Mouse (Mus musculus): ENCODE data around the gene Rprd1b. TPM values are rescaled to one million over a fixed set of nuclear protein-coding genes. Genes with fewer than 3 reads are reported as not detected.

The Rprd1b gene
- polyA plus RNA-seq, 1 experiment from 2014 or later, result 54.2 TPM

- H3K9me3 ChIP-seq (replicated peaks), result no peaks in the 10 kb centered on the region
- H3K4me2 ChIP-seq, result no peak overlapping the region
- 60% methylated on average over 5 of the region's 5 CpGs for WGBS
- H3K27me3 ChIP-seq, result no peaks in the 10 kb centered on the region
- no peak overlapping the region for H3K27ac ChIP-seq
- no peak for ATAC-seq
- H3K9ac ChIP-seq, result no peak overlapping the region
- no peaks in the 10 kb centered on the region for H3K4me1 ChIP-seq
- no peak overlapping the region for H3K4me3 ChIP-seq
- no peaks in the 10 kb centered on the region for H3K36me3 ChIP-seq (ENCODE audit: poor library complexity, severe bottlenecking)
Observed at GRCm38 (mm10) chr2:158093345-158093744, 65.0 kb downstream of the Rprd1b start.

GRCm38 (mm10) chr2:158094300-158094699 lies 66.0 kb downstream of the Rprd1b start:
- H3K36me3 ChIP-seq (ENCODE audit: poor library complexity, severe bottlenecking), result no peaks in the 10 kb centered on the region
- H3K9me3 ChIP-seq (replicated peaks), result no peaks in the 10 kb centered on the region
- ATAC-seq, result no peak
- H3K27ac ChIP-seq, result no peak overlapping the region
- H3K9ac ChIP-seq, result no peak overlapping the region
- no peak overlapping the region for H3K4me2 ChIP-seq
- no peaks in the 10 kb centered on the region for H3K27me3 ChIP-seq
- H3K4me3 ChIP-seq, result no peak overlapping the region
- WGBS, result 78% methylated on average over 7 of the region's 7 CpGs
- H3K4me1 ChIP-seq, result no peaks in the 10 kb centered on the region

- Histone ChIP-seq H3K4me1 (no peaks in the 10 kb centered on the region), H3K27me3 (no peaks in the 10 kb centered on the region), H3K9ac (no peak overlapping the region), H3K4me2 (no peak overlapping the region), H3K27ac (no peak overlapping the region), H3K4me3 (no peak overlapping the region), H3K36me3 (ENCODE audit: poor library complexity, severe bottlenecking) (no peaks in the 10 kb centered on the region), H3K9me3 (replicated peaks) (no peaks in the 10 kb centered on the region)
- ATAC-seq, result no peak
- 91% methylated on average over 5 of the region's 5 CpGs for WGBS
Observed at GRCm38 (mm10) chr2:158094846-158095245, 66.5 kb downstream of the Rprd1b start.

- no peak for ATAC-seq
- WGBS, result 83% methylated on average over 5 of the region's 5 CpGs
- Histone ChIP-seq H3K4me3 (no peak overlapping the region), H3K36me3 (ENCODE audit: poor library complexity, severe bottlenecking) (no peaks in the 10 kb centered on the region), H3K4me2 (no peak overlapping the region), H3K9me3 (replicated peaks) (no peaks in the 10 kb centered on the region), H3K27me3 (no peaks in the 10 kb centered on the region), H3K9ac (no peak overlapping the region), H3K27ac (no peak overlapping the region), H3K4me1 (no peaks in the 10 kb centered on the region)
Observed at GRCm38 (mm10) chr2:158097071-158097470, 68.8 kb downstream of the Rprd1b start.

- no peaks in the 10 kb centered on the region for H3K4me1 ChIP-seq
- H3K9ac ChIP-seq, result no peak overlapping the region
- no peaks in the 10 kb centered on the region for H3K9me3 ChIP-seq (replicated peaks)
- 87% methylated on average over 5 of the region's 5 CpGs for WGBS
- H3K27ac ChIP-seq, result no peak overlapping the region
- ATAC-seq, result no peak
- no peak overlapping the region for H3K4me3 ChIP-seq
- no peak overlapping the region for H3K4me2 ChIP-seq
- H3K36me3 ChIP-seq (ENCODE audit: poor library complexity, severe bottlenecking), result no peaks in the 10 kb centered on the region
- no peaks in the 10 kb centered on the region for H3K27me3 ChIP-seq
Observed at GRCm38 (mm10) chr2:158098730-158099129, 70.4 kb downstream of the Rprd1b start.

- H3K4me2 ChIP-seq, result no peak overlapping the region
- no peak for ATAC-seq
- H3K36me3 ChIP-seq (ENCODE audit: poor library complexity, severe bottlenecking), result no peaks in the 10 kb centered on the region
- no peak overlapping the region for H3K4me3 ChIP-seq
- no peak overlapping the region for H3K9ac ChIP-seq
- H3K27me3 ChIP-seq, result no peaks in the 10 kb centered on the region
- 91% methylated on average over 3 of the region's 3 CpGs for WGBS
- no peak overlapping the region for H3K27ac ChIP-seq
- H3K4me1 ChIP-seq, result no peaks in the 10 kb centered on the region
- no peaks in the 10 kb centered on the region for H3K9me3 ChIP-seq (replicated peaks)
Observed at GRCm38 (mm10) chr2:158099537-158099936, 71.2 kb downstream of the Rprd1b start.

- no peak overlapping the region for H3K9ac ChIP-seq
- H3K27me3 ChIP-seq, result no peaks in the 10 kb centered on the region
- H3K36me3 ChIP-seq (ENCODE audit: poor library complexity, severe bottlenecking), result no peaks in the 10 kb centered on the region
- no peak overlapping the region for H3K27ac ChIP-seq
- H3K9me3 ChIP-seq (replicated peaks), result no peaks in the 10 kb centered on the region
- peaks cover 2% of the 10 kb centered on the region for H3K4me1 ChIP-seq
- no peak overlapping the region for H3K4me3 ChIP-seq
- ATAC-seq, result no peak
- WGBS, result 83% methylated on average over 5 of the region's 5 CpGs
- no peak overlapping the region for H3K4me2 ChIP-seq
Observed at GRCm38 (mm10) chr2:158101768-158102167, 73.5 kb downstream of the Rprd1b start.

GRCm38 (mm10) chr2:158104966-158105365 lies 76.7 kb downstream of the Rprd1b start:
- peaks cover 8% of the 10 kb centered on the region for H3K4me1 ChIP-seq
- no peaks in the 10 kb centered on the region for H3K27me3 ChIP-seq
- no peak overlapping the region for H3K4me3 ChIP-seq
- H3K36me3 ChIP-seq (ENCODE audit: poor library complexity, severe bottlenecking), result no peaks in the 10 kb centered on the region
- H3K9me3 ChIP-seq (replicated peaks), result no peaks in the 10 kb centered on the region
- no peak overlapping the region for H3K9ac ChIP-seq
- WGBS, result 86% methylated on average over 6 of the region's 6 CpGs
- ATAC-seq, result no peak
- H3K27ac ChIP-seq, result no peak overlapping the region
- H3K4me2 ChIP-seq, result no peak overlapping the region

GRCm38 (mm10) chr2:158105605-158106004 lies 77.3 kb downstream of the Rprd1b start:
- no peak for ATAC-seq
- H3K27ac ChIP-seq, result no peak overlapping the region
- 92% methylated on average over 6 of the region's 6 CpGs for WGBS

GRCm38 (mm10) chr2:158106947-158107587 lies 78.8 kb downstream of the Rprd1b start:
- no peaks in the 10 kb centered on the region for H3K9me3 ChIP-seq (replicated peaks)
- 30% methylated on average over 6 of the region's 6 CpGs for WGBS
- H3K4me3 ChIP-seq, result no peak overlapping the region
- H3K9ac ChIP-seq, result no peak overlapping the region
- peak; percentile 51 for ATAC-seq
- no peaks in the 10 kb centered on the region for H3K36me3 ChIP-seq (ENCODE audit: poor library complexity, severe bottlenecking)
- H3K27ac ChIP-seq, result 0 out of 2 replicates have a peak overlapping the region, but pooled peaks have one; percentile 1
- H3K4me2 ChIP-seq, result no peak overlapping the region
- H3K4me1 ChIP-seq, result peaks cover 8% of the 10 kb centered on the region
- no peaks in the 10 kb centered on the region for H3K27me3 ChIP-seq

More at GRCm38 (mm10) chr2:158105605-158106004, 77.3 kb downstream of the Rprd1b start:
- Histone ChIP-seq H3K9me3 (replicated peaks) (no peaks in the 10 kb centered on the region), H3K4me1 (peaks cover 8% of the 10 kb centered on the region), H3K9ac (no peak overlapping the region), H3K4me2 (no peak overlapping the region), H3K27me3 (no peaks in the 10 kb centered on the region), H3K4me3 (no peak overlapping the region), H3K36me3 (ENCODE audit: poor library complexity, severe bottlenecking) (no peaks in the 10 kb centered on the region)

- ATAC-seq, result no peak
- no peak overlapping the region for H3K27ac ChIP-seq
Observed at GRCm38 (mm10) chr2:158109516-158109915, 81.2 kb downstream of the Rprd1b start.

GRCm38 (mm10) chr2:158113591-158114257 lies 85.4 kb downstream of the Rprd1b start:
- H3K27ac ChIP-seq, result no peak overlapping the region
- WGBS, result 41% methylated on average over 9 of the region's 9 CpGs
- H3K9ac ChIP-seq, result no peak overlapping the region
- no peaks in the 10 kb centered on the region for H3K36me3 ChIP-seq (ENCODE audit: poor library complexity, severe bottlenecking)
- H3K4me1 ChIP-seq, result peaks cover 6% of the 10 kb centered on the region; the same call in 1 of the 2 replicates
- H3K9me3 ChIP-seq (replicated peaks), result no peaks in the 10 kb centered on the region
- H3K4me2 ChIP-seq, result no peak overlapping the region
- ATAC-seq, result no peak
- H3K27me3 ChIP-seq, result no peaks in the 10 kb centered on the region
- no peak overlapping the region for H3K4me3 ChIP-seq

More at GRCm38 (mm10) chr2:158109516-158109915, 81.2 kb downstream of the Rprd1b start:
- Histone ChIP-seq H3K4me3 (no peak overlapping the region), H3K4me1 (peaks cover 13% of the 10 kb centered on the region), H3K9me3 (replicated peaks) (no peaks in the 10 kb centered on the region), H3K9ac (no peak overlapping the region), H3K27me3 (no peaks in the 10 kb centered on the region), H3K36me3 (ENCODE audit: poor library complexity, severe bottlenecking) (no peaks in the 10 kb centered on the region), H3K4me2 (no peak overlapping the region)
- WGBS, result 70% methylated on average over 8 of the region's 8 CpGs
